Mouse (Mus musculus) gastrocnemius, postnatal 14 days (tissue): Measurements from ENCODE around the gene Eif4enif1. TPM values are rescaled to one million over a fixed set of nuclear protein-coding genes. Genes with fewer than 3 reads are reported as not detected.

Source experiments
- DNase-seq: peaks from one replicate; pipeline ENCODE4 v3.0.0; 2021; ENCODE audit warnings: mixed read lengths
- intact Hi-C: fragments of 180-260 bp; cut with DNase I; formaldehyde crosslinking; loops from one replicate; pipeline ENCODE4 v1.15.1; 2025; ENCODE audit warnings: low total_unique reads
- total RNA-seq, 2 experiments: library from RNA; stranded (reverse); gene quantifications; 2 replicates each; pipeline ENCODE4 v1.2.3; 2021

Eif4enif1 gene
- total RNA-seq, 2 experiments from 2014 or later: 23.6 to 26.2 TPM

DNA sequence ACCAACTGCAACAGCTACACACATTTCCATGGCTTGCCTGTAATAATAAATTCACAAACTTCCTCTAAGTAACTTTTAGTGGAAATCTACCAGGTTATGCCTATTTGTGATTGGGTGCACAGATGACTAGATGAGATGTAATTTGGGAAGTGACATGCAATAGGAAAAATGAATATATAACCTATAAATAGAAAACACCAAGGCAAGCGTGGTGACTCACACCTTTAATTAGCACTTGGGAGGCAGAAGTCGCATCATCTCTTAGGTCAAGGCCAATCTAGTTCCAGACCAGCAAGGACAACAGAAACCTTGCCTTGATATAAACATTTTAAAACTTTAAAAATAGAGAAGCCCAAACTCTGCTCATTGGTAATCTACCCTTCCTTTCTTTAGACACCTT lies 45.2 kb downstream of the Eif4enif1 start:
- intact Hi-C loops: no loop called here
- DNase-seq: no peak

DNA sequence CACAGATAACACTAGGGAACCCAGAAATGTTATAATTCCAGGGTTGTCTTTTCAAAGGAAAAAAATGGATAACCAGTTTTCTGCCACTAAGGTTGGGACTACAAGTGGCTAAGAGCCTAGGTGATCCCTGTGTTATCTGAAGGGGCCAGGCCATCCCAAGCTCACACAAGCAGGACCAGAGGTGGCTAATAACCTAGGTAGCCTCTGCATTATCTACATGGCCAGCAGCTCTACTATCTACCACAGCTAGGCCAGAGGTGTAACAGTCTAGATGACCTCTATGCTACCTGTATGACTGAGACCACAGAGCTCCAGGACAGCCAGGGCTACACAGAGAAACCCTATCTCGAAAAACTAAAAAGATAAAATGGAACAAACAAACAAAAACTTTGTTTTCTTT lies 57.3 kb downstream of the Eif4enif1 start:
- DNase-seq: no peak
- intact Hi-C loops: no loop called here

DNA sequence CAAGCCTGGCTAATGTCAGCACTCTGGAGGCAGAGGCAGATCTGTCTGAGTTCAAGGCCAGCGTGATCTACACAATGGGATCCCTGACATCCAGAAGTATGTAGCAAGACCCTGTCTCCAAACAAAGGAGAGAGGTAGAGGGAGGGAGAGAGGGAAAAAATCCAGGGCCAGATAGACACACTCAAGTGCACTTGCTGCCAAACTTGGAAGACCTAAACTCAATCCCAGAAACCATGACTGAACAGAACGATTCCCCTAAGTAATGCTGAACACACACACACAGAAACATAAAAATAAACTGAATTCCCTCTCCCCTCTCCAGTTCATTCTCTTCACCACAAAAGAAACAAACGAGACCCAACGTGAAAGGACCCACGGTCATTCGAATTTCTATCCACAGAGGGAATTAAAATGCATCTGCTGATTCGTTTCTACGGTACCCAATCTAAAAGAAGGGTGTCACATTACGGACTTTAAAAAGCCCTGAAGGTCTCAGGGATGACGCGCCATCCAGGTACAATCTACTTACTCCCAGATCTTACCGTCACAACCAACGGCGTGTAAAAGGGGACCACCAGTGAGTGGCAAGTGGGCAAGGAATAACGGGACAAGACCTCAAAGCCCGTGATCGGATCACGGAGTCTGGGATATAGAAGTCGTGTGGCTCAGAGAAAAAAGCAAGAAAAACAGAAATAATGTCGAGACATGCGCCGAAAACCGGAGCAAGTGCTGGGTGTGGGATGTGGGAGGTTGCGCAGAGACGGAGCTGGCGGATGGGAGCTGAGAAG lies 63.3 kb downstream of the Eif4enif1 start:
- intact Hi-C loops: no loop called here
- DNase-seq: no peak

DNA sequence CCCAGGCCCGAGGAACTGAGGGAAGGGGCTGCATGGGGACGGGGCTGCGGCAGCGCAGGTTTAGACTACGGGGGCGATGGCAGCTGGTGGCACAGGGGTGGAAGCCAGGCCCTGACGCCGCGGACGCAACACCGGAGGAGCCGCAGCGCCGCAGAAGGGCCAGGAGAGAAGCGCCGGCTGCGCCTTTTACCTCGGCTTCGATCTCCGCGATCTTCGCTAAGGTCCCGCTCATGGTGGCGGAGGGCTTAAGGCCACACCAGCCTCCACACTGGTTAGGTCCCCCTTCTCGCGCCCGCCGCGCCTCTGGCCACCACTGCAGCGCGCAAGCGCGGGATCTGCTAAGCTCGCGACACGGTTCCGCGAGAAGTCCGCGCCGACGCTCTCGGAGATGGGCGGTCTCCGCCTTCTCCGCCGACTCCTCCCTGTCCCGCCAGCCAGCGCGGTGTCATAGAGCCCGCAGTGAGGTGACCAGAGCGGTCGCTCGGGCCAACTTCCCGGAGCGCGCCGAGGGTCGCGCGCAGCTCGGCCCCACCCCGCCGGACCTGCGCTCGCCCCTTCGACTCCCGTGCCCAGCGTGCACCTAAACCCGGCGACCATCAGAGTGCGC lies 64.0 kb downstream of the Eif4enif1 start, which contains the start of gene Drg1:
Gene Drg1, minus strand, starts transcription at position 337 of the 607 bp plus-strand sequence.
- intact Hi-C loops: no loop called here
- peak; percentile 97 for DNase-seq

DNA sequence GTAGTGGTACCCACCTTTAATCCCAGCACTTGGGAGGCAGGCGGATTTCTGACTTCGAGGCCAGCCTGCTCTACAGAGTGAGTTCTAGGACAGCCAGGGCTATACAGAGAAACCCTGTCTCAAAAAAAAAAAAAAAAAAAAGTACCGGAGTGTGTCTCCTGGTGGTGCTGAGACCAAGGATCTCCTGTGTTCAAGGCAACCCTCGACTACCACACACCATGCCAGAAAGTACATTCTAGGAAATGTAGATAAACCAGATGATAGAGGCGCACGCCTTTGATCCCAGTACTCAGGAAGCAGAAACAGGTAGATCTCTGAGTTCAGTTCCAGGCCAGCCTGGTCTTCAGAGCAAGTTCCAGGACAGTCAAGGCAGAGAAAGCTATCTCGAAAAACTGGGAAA lies 64.9 kb downstream of the Eif4enif1 start:
- intact Hi-C loops: no loop called here
- no peak for DNase-seq

DNA sequence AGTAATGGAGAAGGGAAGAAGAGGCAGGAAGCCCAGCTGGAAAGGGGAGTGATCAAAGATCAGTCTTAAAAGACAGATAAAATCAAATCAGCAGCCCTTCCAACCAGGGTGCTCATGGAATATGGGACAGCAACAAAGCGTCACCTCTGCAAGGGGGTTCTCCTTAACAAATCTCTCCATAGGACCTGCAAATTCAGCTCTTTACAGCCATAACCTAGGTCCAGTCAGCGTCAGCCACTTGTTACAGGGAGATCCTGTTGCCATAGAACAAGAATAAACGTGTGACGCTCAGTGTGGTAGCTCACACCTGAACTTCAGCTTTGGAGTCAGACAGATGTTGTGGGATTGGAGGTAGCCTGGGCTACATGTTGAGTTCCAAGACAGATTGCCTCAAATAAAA lies 67.0 kb downstream of the Eif4enif1 start:
- intact Hi-C loops: no loop called here
- DNase-seq: no peak

DNA sequence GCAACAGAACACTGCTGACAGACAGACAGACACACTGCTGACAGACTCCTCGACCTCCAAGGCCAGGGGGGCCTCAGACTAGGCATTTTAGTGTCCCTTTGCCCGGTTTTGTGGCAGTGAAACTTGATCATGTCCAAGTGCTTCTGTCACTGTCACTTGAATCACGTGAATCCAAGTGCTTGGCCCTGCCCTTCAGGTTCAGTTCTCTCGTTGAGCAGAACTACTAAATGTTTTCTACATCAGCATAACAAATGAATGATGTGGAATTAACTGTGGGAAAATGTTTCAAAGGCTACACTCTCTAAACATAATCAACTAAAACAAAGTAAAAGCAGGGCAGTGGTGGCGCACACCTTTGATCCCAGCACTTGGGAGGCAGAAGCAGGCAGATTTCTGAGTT lies 76.2 kb downstream of the Eif4enif1 start:
- intact Hi-C loops: no loop called here
- no peak for DNase-seq

DNA sequence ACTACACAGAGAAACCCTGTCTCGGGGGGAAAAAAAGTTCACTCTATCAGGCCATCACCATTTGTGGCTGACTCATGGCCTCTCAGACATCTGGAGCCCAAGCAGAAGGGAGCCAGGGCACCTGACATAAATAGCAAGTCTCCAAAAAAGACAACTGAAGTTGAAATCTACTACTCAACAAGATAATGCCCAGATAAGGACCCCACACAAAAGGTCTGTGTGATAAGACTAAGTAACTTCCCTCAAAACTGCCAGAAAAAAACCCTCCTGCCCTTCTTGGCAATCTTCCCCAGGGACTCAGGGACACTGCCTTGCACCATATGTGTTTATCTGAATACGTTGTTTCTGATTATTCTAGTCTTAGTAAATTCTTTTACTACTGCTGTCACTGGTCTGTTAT lies 77.5 kb downstream of the Eif4enif1 start:
- intact Hi-C loops: no loop called here
- DNase-seq: no peak

DNA sequence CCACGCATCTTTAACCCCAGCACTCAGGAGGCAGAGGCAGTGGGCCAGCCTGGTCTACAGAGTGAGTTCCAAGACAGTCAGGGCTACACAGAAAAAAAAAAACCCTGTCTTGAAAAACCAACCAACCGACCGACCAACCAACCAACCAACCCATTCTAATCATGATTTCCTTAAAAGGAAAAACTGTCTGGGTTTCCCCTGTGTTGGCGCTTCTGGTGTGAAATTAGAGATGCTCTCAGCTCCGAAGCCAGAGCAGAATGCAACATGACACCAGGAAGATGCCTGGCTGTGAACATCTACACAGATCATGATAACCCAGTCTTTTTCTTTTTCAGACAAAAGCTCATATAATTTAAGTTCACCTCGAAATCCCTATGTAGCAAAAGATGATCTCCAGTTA lies 80.7 kb downstream of the Eif4enif1 start:
- intact Hi-C loops: no loop called here
- DNase-seq: no peak

DNA sequence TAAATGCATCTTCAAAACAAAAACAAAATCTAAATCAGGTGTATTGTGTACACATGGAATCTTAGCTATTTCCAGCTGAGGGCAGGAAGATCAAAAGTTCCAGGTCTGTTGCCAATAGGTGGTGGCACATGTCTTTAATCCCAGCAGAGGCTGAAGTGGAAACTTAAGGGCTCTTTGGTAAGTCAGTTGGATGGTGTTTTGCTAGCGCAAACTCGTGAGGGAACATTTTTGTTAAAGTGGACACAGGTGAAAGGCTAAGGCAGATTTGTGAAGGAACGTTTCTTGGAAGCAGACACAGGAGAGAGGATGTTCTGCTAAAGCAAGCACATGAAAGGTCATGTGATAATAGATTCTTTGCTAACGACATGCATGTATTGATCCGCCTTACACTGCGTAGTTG lies 81.5 kb downstream of the Eif4enif1 start:
- intact Hi-C loops: no loop called here
- DNase-seq: no peak

DNA sequence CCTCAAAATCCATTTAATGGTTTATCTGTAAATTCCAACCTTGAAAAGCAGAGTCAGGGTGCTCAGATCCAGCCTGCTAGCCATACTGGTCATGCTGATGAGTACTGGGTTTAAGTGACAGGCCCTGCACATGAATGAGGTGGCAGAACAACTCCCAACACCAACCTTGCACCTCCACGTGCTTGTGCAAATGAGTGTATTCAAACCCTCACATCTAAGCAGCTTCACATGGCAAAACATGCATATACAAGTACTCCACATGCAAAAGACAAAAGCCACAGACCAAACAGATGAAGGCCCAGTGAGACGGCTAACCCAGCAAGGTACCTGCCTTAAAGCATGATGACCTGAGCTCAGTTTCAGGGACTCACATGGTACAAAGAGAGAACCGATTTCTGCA lies 83.7 kb downstream of the Eif4enif1 start:
- intact Hi-C loops: no loop called here
- no peak for DNase-seq

DNA sequence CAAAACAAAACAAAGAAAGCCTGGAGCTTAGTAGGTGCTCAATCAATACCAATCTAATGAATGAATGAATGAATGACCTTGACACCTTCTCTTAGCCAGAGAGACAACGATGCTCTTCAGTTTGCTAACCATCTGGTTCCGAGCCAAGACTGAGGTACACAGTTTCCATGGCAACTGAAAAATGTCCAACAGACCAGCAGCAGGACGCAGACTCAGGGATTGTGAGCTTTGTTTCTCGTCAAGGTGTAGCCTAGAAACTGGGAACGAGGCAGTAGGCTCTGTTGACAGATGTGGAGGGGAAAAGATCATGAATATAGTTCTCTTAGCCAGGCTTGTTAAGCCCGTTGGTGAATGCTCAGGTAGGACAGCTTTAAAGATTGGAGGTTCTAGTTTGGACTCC lies 84.9 kb downstream of the Eif4enif1 start:
- DNase-seq: no peak
- intact Hi-C loops: no loop called here

DNA sequence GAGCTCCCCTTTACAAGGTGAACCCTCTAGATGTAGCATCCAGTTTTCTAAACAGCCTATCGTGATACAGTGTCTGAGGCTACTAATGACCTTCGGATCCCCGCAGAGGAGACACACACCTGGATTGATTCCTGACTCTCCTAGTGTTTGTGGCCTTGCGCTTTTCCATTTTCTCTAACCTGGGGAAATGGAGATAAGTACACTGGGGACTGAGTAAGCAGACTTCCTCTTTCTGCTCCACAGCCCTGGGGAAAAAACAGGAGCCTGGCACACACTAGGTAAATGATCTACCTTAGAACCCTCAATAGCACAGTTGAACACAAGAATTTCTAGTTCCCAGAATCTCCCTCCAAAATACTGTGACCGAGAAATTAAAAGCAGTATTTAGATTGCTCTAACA lies 85.7 kb downstream of the Eif4enif1 start:
- intact Hi-C loops: no loop called here
- no peak for DNase-seq

DNA sequence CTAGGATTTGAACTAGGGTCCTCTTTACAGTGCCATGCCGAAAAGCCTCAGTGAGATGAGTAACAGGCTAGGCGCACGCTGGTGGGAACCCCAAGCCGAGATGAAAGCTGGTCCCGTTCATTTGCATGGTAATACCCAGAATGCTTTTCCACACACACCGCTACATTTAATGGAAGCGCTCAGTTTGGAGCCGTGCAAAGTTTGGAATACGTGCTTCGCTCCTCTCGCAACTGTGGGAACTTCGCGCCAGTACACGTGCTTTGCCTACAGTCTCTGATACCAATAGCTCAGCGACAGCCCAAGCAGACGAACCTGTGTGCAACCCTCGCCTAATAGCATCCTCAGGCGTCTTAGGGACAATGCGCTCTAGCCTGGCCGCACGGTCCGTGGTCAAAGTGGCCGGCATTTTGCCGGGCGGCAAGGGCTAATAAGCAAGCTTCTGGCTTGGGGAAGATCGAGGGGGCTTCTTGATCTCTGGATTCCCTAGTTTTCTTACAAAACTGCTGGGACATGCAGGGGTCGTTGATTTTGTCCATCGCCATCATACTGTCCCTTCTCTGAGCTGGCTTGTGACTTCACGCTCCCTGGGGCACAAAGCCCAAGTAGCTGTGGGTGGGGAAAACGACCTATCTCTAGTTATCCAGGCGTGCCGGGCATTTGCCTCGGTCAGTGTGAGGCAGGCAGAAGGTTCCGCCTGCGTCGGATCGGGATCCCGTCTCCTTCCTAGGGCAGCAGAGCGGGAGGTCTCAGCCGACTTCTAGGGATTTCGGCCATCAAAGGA lies 86.5 kb downstream of the Eif4enif1 start, which contains the start of gene Patz1:
Gene Patz1, plus strand, starts transcription at position 354 of the 781 bp plus-strand sequence.
- intact Hi-C loops: no loop called here

DNA sequence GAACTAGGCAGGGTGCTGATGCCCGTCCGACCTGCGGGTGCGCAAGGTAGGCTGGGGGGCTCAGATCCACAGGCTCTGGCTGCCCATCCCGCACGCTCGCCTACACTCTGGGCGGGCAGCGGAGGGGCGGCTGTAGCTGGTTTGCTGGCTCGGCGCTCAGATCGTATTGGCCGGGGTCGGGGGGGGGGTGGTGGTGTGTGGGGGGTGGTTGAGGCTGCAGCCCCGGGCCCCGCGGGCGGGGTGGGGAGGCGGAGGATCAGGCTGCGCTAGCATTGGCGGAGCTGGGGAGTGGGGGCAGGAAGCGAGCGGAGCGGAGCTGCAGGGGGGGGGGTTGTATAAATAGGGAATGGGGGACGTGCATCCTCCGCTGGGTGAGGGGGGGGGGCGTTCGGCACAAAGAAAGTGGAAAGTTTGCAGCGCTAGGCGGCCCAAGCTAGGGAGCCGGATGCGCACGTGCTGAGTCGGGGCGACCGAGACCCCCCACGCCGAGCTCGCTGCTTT lies 87.2 kb downstream of the Eif4enif1 start:
- intact Hi-C loops: no loop called here
- DNase-seq: peak; percentile 81

More for the DNA sequence above, 86.5 kb downstream of the Eif4enif1 start, which contains the start of gene Patz1:
- DNase-seq: peak; percentile 47

DNA sequence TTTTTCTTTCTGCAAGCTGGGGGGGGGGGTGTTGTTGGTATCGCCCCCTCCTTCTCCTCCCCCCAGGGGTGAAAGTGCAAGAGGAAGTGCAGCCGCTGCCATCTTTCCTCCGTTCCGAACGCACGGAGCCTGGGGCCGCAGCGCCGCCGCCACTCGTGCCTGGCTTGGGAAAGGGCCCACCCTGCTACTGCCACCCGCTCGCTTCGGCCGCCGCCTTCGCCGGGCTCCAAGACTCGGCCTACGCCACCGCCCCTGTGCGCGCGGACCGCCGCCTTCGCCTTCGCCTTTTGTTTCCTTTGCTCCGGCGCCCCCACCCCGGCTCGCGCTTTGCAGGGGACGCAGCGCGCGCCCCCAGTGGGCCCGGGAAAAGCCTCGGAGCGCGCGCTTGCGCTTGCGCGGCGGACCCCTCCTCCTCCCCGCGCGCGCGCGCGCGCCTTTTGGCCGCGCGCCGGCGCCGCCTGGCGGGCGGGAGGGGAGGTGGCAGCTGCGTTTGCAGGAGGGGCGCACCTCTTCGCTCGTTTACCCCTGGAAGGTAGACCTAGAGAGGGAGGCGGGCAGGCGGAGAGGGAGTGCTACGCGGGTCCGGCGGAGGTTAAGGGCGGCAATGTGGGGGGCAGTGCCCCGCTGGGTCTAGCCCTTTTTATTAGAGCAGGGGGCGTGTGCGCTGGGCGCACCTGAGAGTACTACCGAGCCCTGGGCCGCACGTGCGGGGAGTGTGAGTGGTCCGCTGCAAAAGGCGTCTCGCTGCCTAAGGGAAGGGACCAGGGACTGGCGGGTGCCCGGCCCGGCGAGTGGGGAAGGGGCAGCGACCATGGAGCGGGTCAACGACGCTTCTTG lies 87.8 kb downstream of the Eif4enif1 start:
- DNase-seq: peak; percentile 80
- intact Hi-C loops: no loop called here

DNA sequence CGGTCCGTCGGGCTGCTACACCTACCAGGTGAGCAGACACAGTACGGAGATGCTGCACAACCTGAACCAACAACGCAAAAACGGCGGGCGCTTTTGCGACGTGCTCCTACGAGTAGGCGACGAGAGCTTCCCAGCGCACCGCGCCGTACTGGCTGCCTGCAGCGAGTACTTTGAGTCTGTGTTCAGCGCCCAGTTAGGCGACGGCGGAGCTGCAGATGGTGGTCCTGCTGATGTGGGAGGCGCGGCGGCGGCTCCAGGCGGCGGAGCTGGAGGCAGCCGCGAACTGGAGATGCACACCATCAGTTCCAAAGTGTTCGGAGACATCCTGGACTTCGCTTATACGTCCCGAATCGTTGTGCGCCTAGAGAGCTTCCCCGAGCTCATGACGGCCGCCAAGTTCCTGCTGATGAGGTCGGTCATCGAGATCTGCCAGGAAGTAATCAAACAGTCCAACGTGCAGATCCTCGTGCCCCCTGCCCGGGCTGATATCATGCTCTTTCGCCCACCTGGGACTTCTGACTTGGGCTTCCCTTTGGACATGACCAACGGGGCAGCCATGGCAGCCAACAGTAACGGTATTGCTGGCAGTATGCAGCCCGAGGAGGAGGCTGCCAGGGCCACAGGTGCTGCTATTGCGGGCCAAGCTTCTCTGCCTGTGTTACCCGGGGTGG lies 88.6 kb downstream of the Eif4enif1 start:
- intact Hi-C loops: no loop called here
- peak; percentile 38 for DNase-seq

DNA sequence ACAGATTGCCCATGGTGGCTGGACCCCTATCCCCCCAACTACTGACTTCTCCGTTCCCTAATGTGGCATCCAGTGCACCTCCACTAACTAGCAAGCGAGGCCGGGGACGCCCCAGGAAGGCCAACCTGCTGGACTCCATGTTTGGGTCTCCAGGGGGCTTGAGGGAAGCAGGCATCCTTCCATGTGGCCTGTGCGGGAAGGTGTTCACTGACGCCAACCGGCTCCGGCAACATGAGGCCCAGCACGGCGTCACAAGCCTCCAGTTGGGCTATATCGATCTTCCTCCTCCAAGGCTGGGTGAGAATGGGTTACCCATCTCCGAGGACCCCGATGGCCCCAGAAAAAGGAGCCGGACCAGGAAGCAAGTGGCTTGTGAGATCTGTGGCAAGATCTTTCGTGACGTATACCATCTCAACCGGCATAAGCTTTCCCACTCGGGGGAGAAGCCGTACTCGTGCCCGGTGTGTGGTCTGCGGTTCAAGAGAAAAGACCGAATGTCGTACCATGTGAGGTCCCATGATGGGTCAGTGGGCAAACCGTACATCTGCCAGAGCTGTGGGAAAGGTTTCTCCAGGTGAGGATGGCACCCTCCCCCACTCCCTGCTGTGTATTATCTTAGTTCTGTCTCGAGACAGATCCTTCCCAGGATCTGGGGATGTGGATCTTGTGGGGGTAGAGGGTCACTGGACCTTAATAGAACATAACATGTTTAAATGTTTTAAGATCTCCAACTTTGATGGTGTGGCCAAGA lies 89.3 kb downstream of the Eif4enif1 start:
- intact Hi-C loops: no loop called here
- no peak for DNase-seq
